Mouse (Mus musculus) neural tube, embryonic 11.5 days (tissue): ENCODE measurements at regions not wholly inside any gene's neighbourhood (a gene's known extent, or its start where the extent isn't known, plus 50 kb on each side); places are given as distances from the start of the nearest gene placed in this dataset.

Experiments
- ATAC-seq: fragments of 200-750 bp; cut with Nextera tagmentation; 2 replicates; pipeline ENCODE4 v1.8.0; 2017; ENCODE audit warnings: moderate number of reproducible peaks, mild to moderate bottlenecking, moderate TSS enrichment, moderate library complexity; ENCODE audit not compliant: insufficient read depth, low FRiP score, low TSS enrichment
- DNase-seq: peaks from one replicate; pipeline ENCODE4 v3.0.0-alpha.2; 2015; ENCODE audit warnings: low spot score
- H3K27ac ChIP-seq: fragments of 300-500 bp; sonication (generic); 2 replicates; pipeline ENCODE4 v1.5.1; 2014; ENCODE audit warnings: low read depth, mild to moderate bottlenecking, low read length
- H3K27me3 ChIP-seq: fragments of 300-500 bp; sonication (generic); 2 replicates; pipeline ENCODE4 v1.6.1; 2014; ENCODE audit warnings: mild to moderate bottlenecking, low read length, mixed read lengths; ENCODE audit not compliant: control insufficient read depth, insufficient read depth
- H3K36me3 ChIP-seq: fragments of 300-500 bp; sonication (generic); 2 replicates; pipeline ENCODE4 v1.6.1; 2014; ENCODE audit warnings: mild to moderate bottlenecking, low read length, moderate library complexity, mixed read lengths; ENCODE audit not compliant: control insufficient read depth, insufficient read depth
- H3K4me1 ChIP-seq: fragments of 300-500 bp; sonication (generic); 2 replicates; pipeline ENCODE4 v1.6.1; 2014; ENCODE audit warnings: low read length, mixed read lengths; ENCODE audit not compliant: control insufficient read depth, insufficient read depth
- H3K4me2 ChIP-seq: fragments of 300-500 bp; sonication (generic); 2 replicates; pipeline ENCODE4 v1.6.1; 2014; ENCODE audit warnings: low read depth, mild to moderate bottlenecking, moderate library complexity
- H3K4me3 ChIP-seq: fragments of 300-500 bp; sonication (generic); 2 replicates; pipeline ENCODE4 v1.5.1; 2014; ENCODE audit warnings: low read depth, low read length
- H3K9ac ChIP-seq: fragments of 300-500 bp; sonication (generic); 2 replicates; pipeline ENCODE4 v1.6.1; 2014; ENCODE audit warnings: mild to moderate bottlenecking, low read length
- H3K9me3 ChIP-seq: fragments of 300-500 bp; sonication (generic); 2 replicates; pipeline ENCODE4 v1.6.1; 2016; ENCODE audit warnings: low read length; ENCODE audit not compliant: control insufficient read depth
- WGBS: fragments of 180-500 bp; shearing (Covaris S2); extraction: QIAGEN DNeasy Blood & Tissue Kit; methylation state at CpG from one replicate; pipeline ENCODE4 v1.1.7; 2014; 5-methylcytosine and 5-hydroxymethylcytosine counted together

- H3K4me3 ChIP-seq = no peak overlapping the region
- ATAC-seq (no peak), DNase-seq (no peak)
- H3K4me2 ChIP-seq = no peak overlapping the region
- H3K4me1 ChIP-seq = no peaks in the 10 kb centered on the region
- no peaks in the 10 kb centered on the region for H3K27me3 ChIP-seq
- 90% methylated on average over 1 of the region's 1 CpGs for WGBS
- no peak overlapping the region for H3K9ac ChIP-seq
- H3K27ac ChIP-seq = no peak overlapping the region
- H3K9me3 ChIP-seq = no peaks in the 10 kb centered on the region
- no peaks in the 10 kb centered on the region for H3K36me3 ChIP-seq
These were observed 68.3 kb downstream of the Cd83 start for GRCm38 (mm10) chr13:43852888-43853287.

- H3K9me3 ChIP-seq = no peaks in the 10 kb centered on the region
- ATAC-seq (no peak), DNase-seq (no peak)
- WGBS = 90% methylated on average over 2 of the region's 2 CpGs
- H3K4me3 ChIP-seq = no peak overlapping the region
- H3K4me1 ChIP-seq = no peaks in the 10 kb centered on the region
- no peaks in the 10 kb centered on the region for H3K36me3 ChIP-seq
- no peak overlapping the region for H3K27ac ChIP-seq
- no peak overlapping the region for H3K4me2 ChIP-seq
- H3K9ac ChIP-seq = no peak overlapping the region
- no peaks in the 10 kb centered on the region for H3K27me3 ChIP-seq
These were observed 70.4 kb downstream of the Cd83 start for GRCm38 (mm10) chr13:43854973-43855372.

GRCm38 (mm10) chr13:43860932-43861331 is 76.4 kb downstream of the Cd83 start:
- Histone ChIP-seq H3K27ac (no peak overlapping the region), H3K9me3 (no peaks in the 10 kb centered on the region), H3K9ac (no peak overlapping the region), H3K4me3 (no peak overlapping the region), H3K36me3 (no peaks in the 10 kb centered on the region), H3K27me3 (no peaks in the 10 kb centered on the region), H3K4me1 (peaks cover 12% of the 10 kb centered on the region), H3K4me2 (no peak overlapping the region)
- WGBS = 24% methylated on average over 4 of the region's 4 CpGs
- ATAC-seq (no peak), DNase-seq (no peak)

GRCm38 (mm10) chr13:43861424-43861823 is 76.8 kb downstream of the Cd83 start:
- H3K9ac ChIP-seq = no peak overlapping the region
- no peaks in the 10 kb centered on the region for H3K27me3 ChIP-seq
- peaks cover 12% of the 10 kb centered on the region for H3K4me1 ChIP-seq
- DNase-seq = no peak
- H3K9me3 ChIP-seq = no peaks in the 10 kb centered on the region
- ATAC-seq = no peak
- WGBS = 57% methylated on average over 7 of the region's 7 CpGs
- no peaks in the 10 kb centered on the region for H3K36me3 ChIP-seq
- no peak overlapping the region for H3K4me2 ChIP-seq
- no peak overlapping the region for H3K4me3 ChIP-seq
- H3K27ac ChIP-seq = no peak overlapping the region

GRCm38 (mm10) chr13:43862056-43862455 is 77.5 kb downstream of the Cd83 start:
- 81% methylated on average over 5 of the region's 5 CpGs for WGBS
- no peaks in the 10 kb centered on the region for H3K27me3 ChIP-seq
- H3K9me3 ChIP-seq = no peaks in the 10 kb centered on the region
- H3K9ac ChIP-seq = no peak overlapping the region
- H3K36me3 ChIP-seq = no peaks in the 10 kb centered on the region
- H3K4me3 ChIP-seq = no peak overlapping the region
- DNase-seq (no peak), ATAC-seq (no peak)
- no peak overlapping the region for H3K4me2 ChIP-seq
- peaks cover 12% of the 10 kb centered on the region for H3K4me1 ChIP-seq
- H3K27ac ChIP-seq = no peak overlapping the region

- Histone ChIP-seq H3K4me1 (peaks cover 12% of the 10 kb centered on the region), H3K4me2 (no peak overlapping the region), H3K27ac (no peak overlapping the region), H3K9me3 (no peaks in the 10 kb centered on the region), H3K27me3 (no peaks in the 10 kb centered on the region), H3K4me3 (no peak overlapping the region), H3K9ac (no peak overlapping the region), H3K36me3 (no peaks in the 10 kb centered on the region)
- no peak for ATAC-seq
- 78% methylated on average over 6 of the region's 6 CpGs for whole genome bisulfite sequencing
- no peak for DNase-seq
These were observed 78.0 kb downstream of the Cd83 start for GRCm38 (mm10) chr13:43862586-43862985.

GRCm38 (mm10) chr13:43863581-43864100 is 79.1 kb downstream of the Cd83 start:
- Histone ChIP-seq H3K9me3 (no peaks in the 10 kb centered on the region), H3K9ac (no peak overlapping the region), H3K4me2 (peak overlapping the region; percentile 33; the same call in 1 of the 2 replicates), H3K27ac (no peak overlapping the region), H3K27me3 (no peaks in the 10 kb centered on the region), H3K4me3 (no peak overlapping the region), H3K36me3 (no peaks in the 10 kb centered on the region), H3K4me1 (peaks cover 12% of the 10 kb centered on the region)
- WGBS = 70% methylated on average over 7 of the region's 7 CpGs
- no peak for DNase-seq
- ATAC-seq = no peak

- H3K36me3 ChIP-seq = no peaks in the 10 kb centered on the region
- peak overlapping the region; percentile 33 for H3K4me2 ChIP-seq
- no peaks in the 10 kb centered on the region for H3K27me3 ChIP-seq
- H3K9ac ChIP-seq = peak overlapping the region; percentile 16; the same call in 1 of the 2 replicates
- DNase-seq (peak; percentile 100), ATAC-seq (peak; percentile 99)
- no peak overlapping the region for H3K27ac ChIP-seq
- WGBS = 2% methylated on average over 35 of the region's 35 CpGs
- no peaks in the 10 kb centered on the region for H3K9me3 ChIP-seq
- peaks cover 12% of the 10 kb centered on the region for H3K4me1 ChIP-seq
- H3K4me3 ChIP-seq = peak overlapping the region; percentile 10; the same call in 1 of the 2 replicates
These were observed 79.7 kb downstream of the Cd83 start for GRCm38 (mm10) chr13:43864153-43864861.

GRCm38 (mm10) chr13:43865036-43865435 is 80.5 kb downstream of the Cd83 start:
- no peaks in the 10 kb centered on the region for H3K9me3 ChIP-seq
- H3K9ac ChIP-seq = no peak overlapping the region
- H3K27me3 ChIP-seq = no peaks in the 10 kb centered on the region
- peak overlapping the region; percentile 33 for H3K4me2 ChIP-seq
- ATAC-seq (peak; percentile 35), DNase-seq (no peak)
- no peak overlapping the region; the same call in none of the 2 replicates for H3K27ac ChIP-seq
- peaks cover 12% of the 10 kb centered on the region for H3K4me1 ChIP-seq
- WGBS = under 1% methylated on average over 20 of the region's 20 CpGs
- H3K4me3 ChIP-seq = peak overlapping the region; percentile 10; the same call in 1 of the 2 replicates
- H3K36me3 ChIP-seq = no peaks in the 10 kb centered on the region
